In genomic region chr6:40011066-40011465, GRCm38 (mm10) we compare ENCODE assay signal across 23 mouse cellular contexts.
"Had no signal": no experiment of that assay in that cellular context is flagged by ENCODE, and none has a peak within 500 bp of the region (broad histone marks: within the 10 kb centered on the region; RNA-seq: fewer than 3 reads in every experiment).

No protein-coding gene starts in this region.

- H3K4me1 ChIP-seq: embryonic facial prominence, embryonic 12.5 days; embryonic facial prominence, embryonic 13.5 days; embryonic facial prominence, embryonic 15.5 days had no signal

- H3K27ac ChIP-seq: embryonic facial prominence, embryonic 10.5 days; embryonic facial prominence, embryonic 12.5 days; embryonic facial prominence, embryonic 13.5 days; embryonic facial prominence, embryonic 15.5 days; forebrain, embryonic 10.5 days; forebrain, embryonic 12.5 days; forebrain, embryonic 13.5 days; forebrain, embryonic 15.5 days; gastrocnemius, adult 2 months; heart, adult 2 months had no signal

- H3K4me3 ChIP-seq: embryonic facial prominence, embryonic 10.5 days; embryonic facial prominence, embryonic 12.5 days; embryonic facial prominence, embryonic 13.5 days; embryonic facial prominence, embryonic 15.5 days; erythroblast, embryonic 14.5 days; forebrain, embryonic 10.5 days; forebrain, embryonic 12.5 days; forebrain, embryonic 13.5 days; forebrain, embryonic 15.5 days; gastrocnemius, adult 2 months; heart, adult 2 months had no signal

- H3K9me3 ChIP-seq: embryonic facial prominence, embryonic 10.5 days; embryonic facial prominence, embryonic 12.5 days; embryonic facial prominence, embryonic 13.5 days; embryonic facial prominence, embryonic 15.5 days; forebrain, embryonic 10.5 days; forebrain, embryonic 12.5 days; forebrain, embryonic 13.5 days; forebrain, embryonic 15.5 days had no signal

- DNase-seq: cerebellum, adult 2 months; cerebellum, adult 8-10 months; cerebellum, adult 9-10 months; cerebellum, adult 9-11 months; cerebellum, postnatal 10 days; cerebellum, postnatal 25 days; cerebellum, postnatal 36 days; forebrain, postnatal 0 days; gastrocnemius, adult 2 months; gastrocnemius, postnatal 10 days; gastrocnemius, postnatal 14 days; gastrocnemius, postnatal 25 days; gastrocnemius, postnatal 36 days had no signal

- H3K36me3 ChIP-seq: embryonic facial prominence, embryonic 10.5 days; embryonic facial prominence, embryonic 12.5 days; embryonic facial prominence, embryonic 13.5 days; embryonic facial prominence, embryonic 15.5 days; forebrain, embryonic 10.5 days; forebrain, embryonic 12.5 days; forebrain, embryonic 15.5 days had no signal

- H3K27me3 ChIP-seq: embryonic facial prominence, embryonic 12.5 days; embryonic facial prominence, embryonic 13.5 days; embryonic facial prominence, embryonic 15.5 days; forebrain, embryonic 12.5 days; forebrain, embryonic 13.5 days; forebrain, embryonic 15.5 days had no signal
